Mouse (Mus musculus) lung, postnatal 25 days (tissue): Measurements from ENCODE around the gene Galnt7.

Experiments used
- DNase-seq: peaks from one replicate; pipeline ENCODE4 v3.0.0; 2022; ENCODE audit warnings: low spot score

Gene Galnt7

DNA sequence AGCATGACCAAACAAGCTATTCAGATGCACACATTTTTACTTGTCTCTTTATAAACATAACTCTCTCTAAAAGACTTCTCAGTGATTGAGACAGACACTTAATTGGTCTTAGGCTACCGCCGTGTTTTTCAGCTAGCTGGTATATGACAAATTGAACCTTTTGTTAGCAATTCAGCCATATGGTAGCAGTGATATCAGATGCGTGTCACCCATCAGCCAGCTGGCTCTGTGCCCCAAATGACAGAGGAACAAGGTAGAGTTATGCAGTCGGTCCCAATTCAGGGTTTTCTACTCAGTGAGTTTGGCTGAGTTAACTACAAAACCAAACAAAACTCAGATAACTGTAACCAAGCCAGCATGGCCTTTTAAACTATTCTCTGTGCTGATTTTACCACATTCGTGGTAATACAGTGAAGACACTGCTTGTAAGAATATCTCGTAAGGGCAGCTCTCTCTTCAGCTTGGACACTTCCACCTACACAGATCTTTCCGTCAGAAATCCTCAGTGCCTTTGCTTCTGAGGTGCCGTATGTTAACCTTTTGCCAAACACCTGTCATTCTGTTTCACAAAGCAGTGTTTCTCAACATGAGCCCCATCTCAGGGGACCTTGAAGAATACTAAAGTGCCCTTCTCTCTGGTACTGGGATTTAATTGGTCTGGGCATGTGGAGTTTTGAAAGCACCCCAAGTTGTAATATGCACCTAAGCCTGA is 68.3 kb downstream of the Galnt7 start:
- DNase-seq = no peak

GRCm38 (mm10) chr8:57579845-57580244 is 73.0 kb downstream of the Galnt7 start:
- DNase-seq = peak; percentile 28

- no peak for DNase-seq
These were observed 75.5 kb downstream of the Galnt7 start for GRCm38 (mm10) chr8:57577301-57577700.

- DNase-seq = peak; percentile 74
These were observed 76.6 kb downstream of the Galnt7 start for GRCm38 (mm10) chr8:57576238-57576637.

GRCm38 (mm10) chr8:57575336-57575735 is 77.5 kb downstream of the Galnt7 start:
- DNase-seq = no peak

DNA sequence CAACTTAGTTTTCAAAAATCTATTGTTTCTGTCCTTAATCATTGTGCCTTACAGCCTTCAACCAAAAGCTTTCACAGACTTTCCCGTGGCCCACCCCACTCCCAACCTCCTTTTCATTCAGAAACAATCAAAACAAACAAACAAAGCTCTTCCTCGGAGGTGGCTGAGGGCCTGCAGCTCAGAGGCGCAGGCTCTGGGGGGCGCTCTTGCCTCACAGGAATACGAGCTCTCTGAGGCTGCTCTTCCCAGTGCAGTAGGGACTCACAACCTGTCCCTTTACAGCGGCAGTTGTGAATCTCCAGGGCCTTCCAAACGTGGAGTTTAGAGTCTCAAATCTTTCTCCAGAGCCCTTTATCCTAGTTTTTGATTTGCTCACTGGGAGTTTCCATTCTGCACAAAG is 78.4 kb downstream of the Galnt7 start:
- peak; percentile 59 for DNase-seq

DNA sequence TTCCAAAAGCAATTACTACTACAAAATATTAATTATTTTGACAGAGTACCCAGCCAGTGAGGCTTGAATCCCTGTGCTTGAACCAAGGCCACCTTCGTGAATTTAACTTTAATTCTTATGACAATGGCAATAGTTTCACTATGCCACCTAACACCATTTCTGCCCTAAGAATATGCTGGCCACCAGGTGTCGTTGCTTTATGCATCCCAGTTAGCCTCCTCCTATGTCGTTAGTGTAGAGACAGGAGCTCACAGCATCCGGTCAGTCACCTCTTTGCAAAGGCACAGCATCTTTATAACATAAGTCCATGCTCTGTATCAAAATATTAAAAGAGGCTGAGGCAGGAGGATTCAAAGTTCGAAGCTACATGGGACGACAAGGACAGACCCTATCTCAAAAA is 79.0 kb downstream of the Galnt7 start:
- no peak for DNase-seq

DNA sequence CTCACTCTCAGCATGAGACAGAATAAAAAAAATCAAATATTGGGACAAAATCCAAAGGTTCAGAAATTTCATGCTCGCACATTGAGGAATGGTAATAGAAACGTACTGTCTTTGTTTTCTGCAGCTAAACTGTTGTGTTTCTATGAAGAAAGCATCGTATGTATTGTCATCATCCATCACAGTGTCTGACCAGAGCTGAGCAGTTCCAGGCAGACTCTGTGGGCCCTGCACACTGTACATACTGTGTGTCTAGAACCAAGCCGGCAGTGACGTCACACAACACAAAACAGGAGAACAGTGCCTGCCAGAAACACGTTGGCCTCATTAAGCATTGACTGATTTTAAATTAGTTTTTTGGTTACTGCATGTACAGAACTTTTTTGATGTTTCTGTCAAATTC is 82.9 kb downstream of the Galnt7 start:
- DNase-seq = no peak

- DNase-seq = no peak
These were observed 83.4 kb downstream of the Galnt7 start for GRCm38 (mm10) chr8:57569400-57569795.

GRCm38 (mm10) chr8:57568633-57569399 is 84.0 kb downstream of the Galnt7 start:
- DNase-seq = no peak

- DNase-seq = no peak
These were observed 84.8 kb downstream of the Galnt7 start for GRCm38 (mm10) chr8:57567998-57568397.

- no peak for DNase-seq
These were observed 87.8 kb downstream of the Galnt7 start for GRCm38 (mm10) chr8:57565039-57565438.

DNA sequence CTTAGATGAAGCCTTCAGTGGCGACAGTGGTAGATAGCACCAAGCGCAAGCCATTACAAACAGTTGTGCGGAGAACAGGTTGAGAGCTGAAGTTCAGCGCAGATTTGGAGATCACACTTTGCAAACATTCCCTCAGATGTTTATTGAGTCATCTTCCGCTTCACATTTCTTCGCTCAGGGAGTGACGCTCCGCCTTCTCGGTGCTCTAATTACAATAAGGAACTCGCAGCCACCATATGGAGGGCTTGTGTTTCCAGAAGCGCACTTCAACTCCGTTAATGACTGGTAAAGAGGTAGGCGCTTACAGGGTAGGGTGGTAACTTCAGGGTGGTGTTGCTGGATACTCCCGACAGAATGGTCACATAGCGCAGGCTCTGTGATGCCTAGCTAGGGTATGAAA is 89.1 kb downstream of the Galnt7 start:
- no peak for DNase-seq

DNA sequence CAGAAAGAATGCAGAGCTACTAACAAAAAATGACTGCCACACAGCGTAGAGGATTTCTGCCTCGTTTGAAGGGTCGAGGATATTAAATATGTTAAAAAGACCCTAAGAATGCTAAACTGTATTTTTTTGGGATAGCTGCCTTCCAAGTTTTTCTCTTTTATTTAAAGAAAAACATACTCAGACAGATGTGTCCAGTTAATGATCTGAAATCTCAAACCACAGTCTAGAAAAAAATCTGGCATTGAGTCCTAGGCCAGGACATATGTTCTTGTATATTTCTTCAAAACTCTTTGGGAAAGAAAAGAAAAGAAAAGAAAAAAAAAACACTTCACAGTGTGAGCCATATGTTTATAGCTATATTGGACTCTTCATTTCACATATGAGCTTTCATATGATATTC is 90.1 kb downstream of the Galnt7 start:
- no peak for DNase-seq

DNA sequence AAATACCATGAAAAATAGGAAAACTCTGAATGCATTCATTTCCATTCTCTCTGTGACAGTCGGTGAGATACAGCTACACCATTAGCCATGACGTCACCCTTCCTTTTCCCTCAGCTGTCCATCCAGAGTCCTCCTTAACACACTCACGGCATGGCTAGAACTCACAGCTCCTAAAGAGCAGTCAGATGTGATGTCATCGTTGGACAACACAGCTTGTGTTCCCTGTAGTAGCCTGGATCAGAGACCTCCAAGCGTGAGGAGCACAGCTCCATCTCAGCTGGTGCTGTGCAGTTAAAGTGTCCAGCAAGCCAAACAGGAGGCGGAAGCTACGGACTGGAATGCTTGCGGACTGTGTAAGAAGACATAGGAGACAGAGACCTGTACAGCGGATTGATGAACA is 91.9 kb downstream of the Galnt7 start:
- DNase-seq = no peak

DNA sequence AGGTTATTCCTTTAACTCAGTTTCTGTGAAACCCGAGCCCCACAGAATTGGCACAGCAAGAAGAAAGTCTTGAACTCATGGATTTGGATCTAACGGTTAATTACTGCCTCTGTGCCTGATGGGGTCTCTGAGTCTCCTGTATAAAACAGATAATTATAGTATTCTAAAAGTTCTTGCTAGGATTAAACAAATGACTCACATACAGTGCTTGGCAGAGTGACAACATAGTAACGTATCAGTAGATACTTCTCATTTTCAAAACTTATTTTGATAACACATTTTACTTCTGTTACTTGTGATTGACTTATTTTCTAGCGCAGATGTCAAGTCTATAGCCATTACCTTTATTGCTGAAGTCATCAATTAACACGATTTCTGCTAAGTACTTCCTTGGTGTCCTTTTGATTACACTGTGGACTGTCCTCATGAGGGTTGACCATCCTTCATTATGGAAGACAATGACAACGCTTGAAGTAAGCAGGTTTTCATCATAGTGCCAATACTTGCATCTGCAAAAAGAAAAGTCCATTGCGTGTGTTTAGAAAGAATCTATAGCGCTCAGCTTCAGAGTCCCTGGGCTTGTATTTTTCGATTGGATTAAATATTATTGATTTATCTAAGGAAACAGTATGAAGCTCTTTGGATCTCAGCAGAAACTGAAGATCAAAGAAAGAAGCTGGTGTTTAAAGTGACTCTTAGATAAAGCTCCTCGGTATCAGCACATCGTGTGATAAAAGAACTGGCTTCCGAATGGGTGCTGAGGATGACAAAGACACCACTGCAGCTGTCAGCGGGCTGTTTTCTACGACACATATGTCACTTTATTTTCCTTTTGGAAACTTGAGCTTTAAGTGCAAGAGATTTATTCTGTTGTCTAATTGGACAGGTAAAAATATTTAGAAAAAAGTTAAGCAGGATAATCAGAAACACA is 100.5 kb downstream of the Galnt7 start:
- DNase-seq = no peak

- no peak for DNase-seq
These were observed 105.3 kb downstream of the Galnt7 start for GRCm38 (mm10) chr8:57547581-57547980.

DNA sequence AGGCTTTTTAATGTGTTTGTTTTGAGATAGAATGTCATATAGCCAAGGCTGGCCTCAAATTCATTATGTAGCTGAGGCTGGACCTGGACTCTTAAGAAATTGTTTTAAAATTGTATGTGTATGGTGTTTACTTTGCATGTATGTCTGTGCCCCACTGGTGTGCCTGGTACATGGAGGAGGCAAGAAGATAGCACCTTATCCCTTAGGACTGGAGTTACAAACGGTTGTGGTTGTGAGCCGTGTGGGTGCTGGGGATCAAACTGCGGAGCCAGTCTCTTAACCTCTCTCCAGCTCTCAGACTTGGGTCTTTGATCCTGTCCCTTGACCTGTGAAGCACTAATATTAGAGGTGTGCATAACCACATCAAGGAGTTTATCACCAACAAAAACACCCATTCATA is 106.0 kb downstream of the Galnt7 start:
- DNase-seq = no peak

DNA sequence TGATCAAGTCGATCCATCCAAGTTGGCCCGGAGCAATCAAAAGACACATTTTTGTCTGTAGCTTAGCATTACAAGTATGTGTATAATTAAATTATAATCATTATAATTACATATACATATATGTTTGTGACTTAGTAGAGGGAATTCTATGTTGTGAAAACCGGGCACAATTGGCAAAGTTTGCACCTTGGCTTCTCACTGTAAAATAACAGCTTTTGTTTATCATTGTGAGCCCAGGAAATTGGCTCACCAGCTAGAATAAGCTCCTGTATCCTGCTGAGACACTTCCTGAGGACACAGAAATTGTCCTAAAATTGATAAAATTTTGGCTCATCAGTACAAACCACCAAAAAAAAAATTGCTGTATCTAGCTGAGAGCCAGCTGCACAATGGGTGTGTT is 106.4 kb downstream of the Galnt7 start:
- DNase-seq = no peak

DNA sequence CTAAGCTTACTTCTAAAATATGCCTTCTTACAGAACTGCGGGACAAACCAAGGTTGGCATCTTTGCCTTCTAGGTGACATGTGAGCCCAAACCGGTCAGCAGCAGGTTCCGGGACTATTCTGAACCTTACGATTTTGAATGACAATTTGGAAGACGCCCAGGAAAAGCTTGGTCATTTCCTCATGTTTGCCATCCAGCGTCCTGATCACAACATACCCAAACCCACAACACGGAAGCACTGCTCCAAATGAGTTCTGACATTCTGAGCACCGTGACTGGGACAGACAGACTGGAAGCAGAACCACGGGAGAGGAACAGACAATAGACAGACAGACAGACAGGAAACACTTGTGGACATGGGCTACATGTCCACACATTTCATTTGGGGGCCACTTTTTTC is 111.4 kb downstream of the Galnt7 start:
- peak; percentile 23 for DNase-seq

DNA sequence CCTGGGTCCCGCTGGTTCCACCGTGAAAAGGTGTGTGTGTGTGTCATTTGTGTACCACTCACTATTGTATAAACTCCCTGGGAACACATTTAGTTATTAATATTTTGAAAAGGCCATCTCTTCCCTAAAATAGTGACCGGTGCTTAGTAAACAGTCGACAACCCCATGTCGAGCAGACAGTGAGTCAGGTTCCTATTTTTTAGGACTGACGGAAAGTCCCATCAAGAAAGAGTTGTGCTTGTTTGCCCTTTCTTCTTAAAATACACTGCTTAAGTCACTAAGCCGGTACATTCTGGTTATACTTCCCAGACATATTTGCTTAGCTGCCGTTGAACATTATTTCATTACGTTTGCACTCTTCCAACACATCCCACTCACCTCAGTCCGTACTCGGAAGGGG is 111.9 kb downstream of the Galnt7 start:
- DNase-seq = no peak

DNA sequence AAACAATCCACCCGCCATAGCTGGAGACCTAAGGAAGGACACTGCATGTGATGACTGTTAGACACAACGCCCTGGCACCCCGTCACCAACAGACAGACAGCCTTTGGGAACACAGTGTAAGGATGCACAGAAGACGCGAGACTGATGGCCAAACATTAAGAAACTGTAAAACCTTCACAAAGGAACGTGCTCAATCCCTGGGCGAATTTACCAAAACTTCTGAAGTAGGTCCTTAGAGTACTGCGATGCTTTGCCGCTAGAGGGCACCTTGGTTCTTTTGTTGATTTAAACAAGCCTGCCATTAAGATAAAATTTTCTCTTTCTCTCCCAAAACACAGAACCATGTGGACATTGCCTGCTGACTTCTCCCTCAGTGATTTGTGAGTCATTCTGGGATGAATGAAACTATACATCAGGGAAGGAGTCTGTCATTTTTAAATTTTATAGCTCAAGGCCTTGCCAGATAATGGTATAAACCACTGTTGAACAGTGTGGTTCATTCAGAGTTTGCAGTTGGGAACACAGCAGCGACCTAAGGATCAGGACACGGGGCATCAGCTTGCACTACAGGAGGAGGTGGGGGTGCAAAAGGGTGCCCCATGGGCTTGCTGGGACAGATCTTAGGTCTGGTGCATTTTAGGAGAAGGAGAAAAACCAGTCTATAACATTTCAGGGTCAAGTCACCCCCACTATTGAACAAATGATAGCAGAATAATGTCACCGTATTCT is 112.6 kb downstream of the Galnt7 start:
- DNase-seq = peak; percentile 43
